Mouse (Mus musculus): Measurements from ENCODE around the gene Map2k5. TPM values are rescaled to one million over a fixed set of nuclear protein-coding genes. Genes with fewer than 3 reads are reported as not detected.

Map2k5 gene
- total RNA-seq, 2 experiments from 2014 or later, result 13.4 to 15.1 TPM

DNA sequence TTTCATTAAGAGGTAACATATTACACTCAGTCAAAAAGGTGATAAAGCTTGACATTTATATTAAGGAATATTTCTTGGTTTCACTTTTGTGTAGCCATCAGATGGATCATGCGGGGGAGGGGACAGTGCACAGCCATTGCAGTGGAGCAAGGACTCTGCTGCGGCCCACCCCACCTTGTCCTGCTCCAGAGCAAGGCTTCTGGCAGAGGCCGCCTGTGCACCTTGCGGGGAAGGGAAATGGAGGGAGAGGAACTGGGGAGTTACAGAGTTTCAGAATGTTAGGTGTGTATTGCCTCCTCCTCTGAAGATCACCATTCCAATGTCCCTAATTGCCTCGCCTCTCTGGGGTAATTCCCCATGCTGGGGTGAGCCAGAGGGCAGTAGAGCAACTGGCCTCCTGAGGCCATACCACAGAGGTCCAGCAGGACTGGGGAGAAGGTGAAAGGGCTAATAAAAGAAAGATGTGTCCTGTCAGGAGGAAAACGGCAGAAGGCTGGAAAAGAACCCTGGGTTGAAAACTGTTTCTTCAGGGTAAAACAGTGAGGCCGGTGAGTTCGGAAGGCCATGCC lies 181.5 kb downstream of the Map2k5 start:
- intact Hi-C loops (cut with DNase I), result no loop called here
- no peak for DNase-seq

DNA sequence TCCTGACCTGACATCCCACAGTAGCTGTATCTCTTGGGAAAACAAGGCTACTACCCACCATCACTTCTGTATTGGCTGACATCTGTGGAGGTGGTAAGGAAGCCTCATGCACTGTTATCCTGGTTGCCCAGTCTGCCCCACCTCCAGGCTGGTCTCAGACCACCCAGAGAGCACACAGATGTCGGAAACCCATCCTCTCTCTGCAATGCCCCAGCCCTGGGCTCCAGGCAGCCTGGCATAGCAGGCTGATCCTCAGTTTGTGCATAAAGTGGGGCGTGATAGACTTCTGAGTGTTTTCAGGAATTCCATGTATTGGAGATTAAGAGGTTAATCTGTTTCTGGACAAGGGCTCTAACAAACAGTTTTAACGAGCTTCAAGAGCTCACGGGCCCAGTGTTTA lies 182.2 kb downstream of the Map2k5 start:
- DNase-seq, result no peak
- intact Hi-C loops (cut with DNase I), result no loop called here

DNA sequence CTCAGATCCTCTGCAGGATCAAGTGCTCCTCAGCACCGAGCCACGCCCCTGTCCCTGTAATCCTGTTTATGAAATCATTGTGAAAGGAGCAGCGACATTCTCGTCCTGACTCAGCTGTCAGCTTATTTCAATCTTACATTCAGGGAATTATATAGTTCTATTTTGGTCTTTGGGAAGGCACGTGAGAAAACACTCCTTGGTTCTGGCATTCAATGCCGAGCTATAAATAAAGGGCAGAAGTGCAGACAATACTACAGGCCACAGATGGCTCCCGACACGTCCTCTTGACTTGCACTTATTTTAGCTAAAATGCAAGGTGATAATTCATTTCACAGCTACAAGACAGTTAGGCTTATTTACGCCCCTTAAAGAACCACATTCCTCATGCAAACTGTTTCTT lies 182.9 kb downstream of the Map2k5 start:
- intact Hi-C loops (cut with DNase I), result no loop called here
- DNase-seq, result no peak

DNA sequence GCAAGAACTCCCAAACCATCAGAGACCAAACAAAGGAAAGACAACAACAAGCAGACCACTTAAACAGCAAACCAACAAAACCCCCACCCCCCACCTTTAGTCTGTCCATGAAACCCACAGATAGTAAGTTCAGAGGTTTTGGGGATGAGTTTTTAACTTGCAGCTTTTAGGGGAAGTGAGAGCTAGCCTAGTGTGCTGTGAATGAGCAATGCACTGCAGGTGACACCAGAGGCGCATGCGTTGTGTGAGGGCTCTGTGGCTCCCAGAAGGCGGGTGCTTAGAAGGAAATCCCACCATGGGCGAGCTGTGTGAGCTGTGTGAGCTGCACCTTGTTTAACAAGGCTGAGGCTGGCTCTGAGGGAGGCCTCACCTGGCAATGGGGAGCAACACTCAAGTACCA lies 184.9 kb downstream of the Map2k5 start:
- DNase-seq, result no peak
- intact Hi-C loops (cut with DNase I), result no loop called here

DNA sequence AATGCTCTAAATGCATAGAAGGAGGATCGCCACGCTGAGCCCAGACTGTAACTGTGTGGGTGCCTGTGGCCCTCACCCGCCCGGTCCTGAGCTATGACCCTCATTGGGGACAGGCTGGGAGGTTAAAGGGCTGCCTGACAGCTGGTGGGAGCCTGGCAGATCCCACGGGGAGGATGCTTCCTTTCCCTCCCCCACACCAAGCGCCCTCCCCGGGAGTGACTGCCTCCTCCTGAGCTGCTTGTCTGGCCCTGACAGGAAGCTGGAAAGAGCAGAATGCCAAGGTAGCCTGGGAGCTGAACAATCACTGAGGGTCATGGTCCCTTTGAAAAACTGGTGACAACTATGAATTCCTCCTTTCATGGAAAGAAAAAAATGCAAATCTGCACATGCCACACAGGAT lies 190.4 kb downstream of the Map2k5 start:
- no peak for DNase-seq
- intact Hi-C loops (cut with DNase I), result no loop called here

DNA sequence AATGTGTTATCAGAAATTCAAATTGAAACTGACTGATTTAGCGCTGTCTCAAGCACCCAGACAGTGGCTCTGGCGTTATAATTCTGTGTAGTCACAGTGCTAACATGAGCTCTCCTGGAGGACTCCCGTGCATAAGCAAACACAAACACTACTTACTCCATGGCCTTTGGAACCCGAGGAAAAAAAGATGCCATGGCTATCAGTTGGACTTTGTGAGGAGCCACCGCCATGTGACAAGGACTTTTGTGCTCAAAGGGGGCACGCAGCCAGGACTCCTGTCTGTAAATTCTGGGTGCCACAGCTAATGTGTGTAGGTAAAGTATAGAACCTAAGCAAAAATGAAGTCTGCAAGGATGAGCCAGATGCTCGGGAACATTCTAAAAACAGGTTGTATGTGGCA lies 192.5 kb downstream of the Map2k5 start:
- intact Hi-C loops (cut with DNase I), result no loop called here
- DNase-seq, result no peak

DNA sequence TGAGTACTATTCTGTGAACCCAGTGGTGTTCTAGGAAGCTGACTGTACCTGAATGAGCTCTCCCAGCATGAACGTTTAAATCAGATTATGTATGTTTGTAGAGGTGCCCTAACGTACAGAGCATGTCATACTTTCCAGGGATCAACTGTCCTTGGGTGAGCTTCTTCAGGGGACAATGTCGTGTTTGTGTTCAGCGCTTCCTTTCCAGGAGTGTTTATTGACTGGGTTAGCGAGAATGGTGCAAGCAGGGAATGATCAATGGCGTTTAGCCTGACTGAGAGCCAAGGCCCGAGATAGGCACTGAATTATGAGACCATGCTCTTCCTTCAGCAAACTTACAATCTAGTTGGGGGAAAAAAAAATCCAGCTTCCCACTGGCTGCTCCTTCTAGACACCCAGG lies 193.8 kb downstream of the Map2k5 start:
- intact Hi-C loops (cut with DNase I), result no loop called here
- DNase-seq, result no peak

DNA sequence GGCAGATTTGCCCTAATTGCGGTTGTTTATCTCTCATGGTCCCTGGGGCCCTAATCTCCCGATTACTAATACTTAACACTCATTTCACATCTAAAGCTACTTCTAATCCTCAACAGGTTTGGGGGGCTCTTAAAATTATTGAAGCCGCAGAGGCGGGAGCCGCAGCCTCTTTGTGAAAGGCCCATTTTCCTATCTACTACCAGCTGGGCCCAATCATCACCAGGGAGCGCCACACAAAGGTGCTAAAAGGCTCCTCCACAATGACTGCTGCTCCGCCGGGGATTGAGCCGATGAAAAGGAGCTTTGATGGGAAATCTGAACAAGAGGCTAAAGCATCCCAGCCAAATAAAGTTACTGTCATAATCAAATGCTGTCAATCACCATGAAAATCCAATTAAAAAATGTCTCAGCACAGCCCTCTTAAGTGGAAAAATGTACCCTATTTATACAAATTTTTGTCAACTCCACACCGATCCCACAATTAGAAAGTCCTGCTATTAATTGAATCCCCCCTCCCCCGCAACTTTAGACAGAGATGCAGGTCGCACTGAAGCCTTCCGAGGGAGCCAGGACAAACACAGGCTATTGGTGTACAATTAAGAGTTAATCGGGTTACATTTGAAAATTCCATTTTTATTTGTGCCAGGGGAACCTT lies 195.3 kb downstream of the Map2k5 start:
- intact Hi-C loops (cut with DNase I), result no loop called here
- DNase-seq, result no peak

DNA sequence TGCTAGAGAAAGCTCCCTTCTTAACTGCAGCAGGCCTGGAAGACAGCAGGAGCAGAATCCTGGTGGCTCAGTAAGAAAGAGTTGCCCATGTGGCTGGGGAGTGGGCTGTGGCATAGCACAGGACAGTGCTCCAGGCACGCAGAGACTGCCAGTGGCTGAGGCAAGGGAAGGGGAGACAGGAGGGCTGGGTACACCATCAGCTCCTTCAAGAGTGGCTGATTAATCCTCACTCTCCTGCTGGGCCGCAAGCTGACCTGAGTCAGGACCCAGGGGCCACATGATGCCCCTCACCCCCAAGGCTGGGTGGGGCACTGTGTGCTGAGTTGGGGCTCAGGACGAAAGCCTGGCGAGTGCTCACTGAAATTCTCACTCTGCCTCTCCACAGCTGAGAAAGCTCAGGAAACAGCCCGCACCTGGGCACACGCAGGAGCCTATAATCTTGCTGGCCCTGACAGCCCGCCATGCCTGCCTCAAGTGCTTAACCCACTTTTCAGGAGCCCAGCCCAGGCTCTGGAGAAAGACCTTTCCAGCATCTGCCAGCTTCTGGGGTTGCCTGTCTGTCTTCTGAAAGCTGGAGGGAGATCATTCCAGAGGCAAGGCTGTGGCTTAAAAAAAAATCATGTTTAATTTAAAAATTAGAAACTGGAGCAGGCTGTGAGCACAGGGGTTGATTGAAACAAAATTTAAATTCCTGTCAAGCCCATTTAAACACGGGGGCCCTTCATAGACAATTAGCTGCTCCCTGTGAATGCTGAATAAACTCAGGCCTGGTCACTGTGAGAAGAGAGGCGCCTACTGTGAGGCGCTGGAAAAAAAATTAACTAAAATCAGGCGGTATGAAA lies 196.1 kb downstream of the Map2k5 start:
- DNase-seq, result no peak
- intact Hi-C loops (cut with DNase I), result no loop called here

DNA sequence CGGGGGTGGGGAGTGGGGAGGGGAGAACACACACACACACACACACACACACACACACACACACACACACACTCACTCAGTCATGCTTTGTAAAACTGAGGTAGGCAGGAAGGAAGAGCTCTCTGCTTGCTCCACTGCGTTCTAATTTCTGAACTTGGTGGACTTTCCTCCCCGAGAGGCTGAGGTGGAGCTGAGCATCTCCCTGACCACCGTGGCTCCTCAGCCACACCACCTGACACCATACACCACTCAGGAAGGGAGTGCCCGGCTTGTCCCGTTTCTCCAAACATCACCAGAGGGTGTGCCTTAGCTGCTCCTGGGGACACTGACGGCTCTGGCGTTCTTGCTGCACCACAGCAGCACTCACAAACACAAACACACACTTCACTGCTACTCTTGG lies 199.4 kb downstream of the Map2k5 start:
- DNase-seq, result no peak
- intact Hi-C loops (cut with DNase I), result no loop called here

DNA sequence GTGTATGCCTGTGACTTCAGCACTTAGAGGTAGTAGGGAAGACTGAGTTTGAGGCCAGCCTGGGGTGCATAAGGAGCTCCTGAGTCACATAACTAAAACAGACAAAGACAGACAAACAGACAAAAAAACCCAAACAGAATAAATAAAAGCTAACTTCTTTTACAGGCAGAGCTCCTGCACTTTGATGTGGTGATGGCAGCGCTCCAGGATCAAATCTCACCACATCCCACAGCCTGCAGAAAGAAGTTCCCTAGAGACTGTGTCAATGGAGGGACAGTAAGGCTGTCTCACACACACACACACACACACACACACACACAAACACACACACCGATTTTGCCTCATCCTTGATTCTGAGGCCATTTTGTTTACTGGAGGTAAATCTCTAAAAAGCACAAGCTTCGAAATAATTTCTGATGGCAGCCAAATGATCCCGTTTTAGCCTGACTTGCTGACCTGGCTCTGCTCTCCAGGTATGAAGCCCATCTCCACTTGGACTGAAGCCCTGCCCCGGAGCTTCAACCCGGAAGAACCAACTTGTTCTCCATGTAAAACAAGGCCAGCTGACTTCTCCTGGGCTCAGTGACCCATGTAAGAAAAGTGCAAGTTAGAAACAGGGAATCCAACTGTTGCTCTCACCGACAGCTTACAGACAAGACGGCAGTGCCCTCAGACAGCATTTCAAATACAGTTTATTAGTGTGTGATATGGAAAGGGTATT lies 203.5 kb downstream of the Map2k5 start:
- intact Hi-C loops (cut with DNase I), result no loop called here
- no peak for DNase-seq

DNA sequence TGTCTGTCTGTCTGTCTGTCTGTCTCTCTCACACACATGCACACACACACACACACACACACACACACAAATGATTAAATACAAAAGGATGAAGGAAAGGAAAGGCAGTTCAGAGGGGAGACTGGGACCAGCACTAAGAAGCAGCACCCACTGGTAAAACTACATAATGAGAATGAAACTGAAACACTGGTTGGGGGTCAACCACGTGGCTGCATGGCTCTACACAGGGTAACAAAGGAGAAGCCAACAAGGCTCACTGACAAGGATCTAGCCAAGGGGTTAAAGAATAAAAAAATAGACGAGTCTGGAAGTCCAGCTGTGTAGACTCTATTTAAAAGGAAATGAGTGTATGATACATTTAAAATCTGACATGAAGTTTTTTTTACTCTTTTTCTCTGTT lies 205.8 kb downstream of the Map2k5 start:
- intact Hi-C loops (cut with DNase I), result no loop called here
- no peak for DNase-seq

DNA sequence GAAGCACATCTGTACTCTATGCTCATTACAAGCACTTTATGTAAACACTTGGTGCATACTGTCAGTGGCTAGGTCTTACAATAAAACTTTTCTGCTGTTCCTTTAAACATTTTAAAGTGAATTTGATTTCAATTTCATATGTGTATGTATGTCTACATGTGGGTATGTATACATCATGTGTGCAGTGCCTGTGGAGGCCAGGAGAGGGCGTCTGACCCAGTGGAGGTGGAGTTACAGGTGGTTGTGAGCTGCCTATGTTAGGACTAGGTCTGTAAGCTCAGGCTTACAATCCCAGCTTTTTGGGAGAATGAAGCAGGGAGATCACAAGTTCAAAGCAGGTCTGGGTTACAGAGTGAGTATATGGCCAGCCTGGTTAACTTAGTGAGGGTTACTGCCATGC lies 208.6 kb downstream of the Map2k5 start:
- DNase-seq, result no peak
- intact Hi-C loops (cut with DNase I), result no loop called here

DNA sequence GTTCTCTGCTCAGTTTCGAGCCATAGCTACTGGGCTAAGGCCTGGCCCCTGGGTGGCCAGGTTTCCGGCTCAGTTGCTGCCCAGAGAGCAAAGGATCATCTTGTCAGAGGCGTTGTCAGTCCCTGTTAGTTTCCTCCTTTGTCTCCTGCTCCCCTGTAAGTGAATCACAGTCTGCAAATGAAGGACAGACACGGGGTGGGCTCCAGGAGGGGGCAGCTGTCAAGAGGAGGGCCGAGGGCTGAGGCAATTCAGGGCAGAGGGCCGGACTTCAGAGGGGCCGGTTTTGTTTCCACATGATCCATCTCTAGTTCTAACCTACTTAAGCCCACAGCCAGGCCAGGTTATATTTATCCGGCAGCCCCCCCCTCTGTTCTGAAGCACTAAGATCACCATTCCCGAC lies 212.6 kb downstream of the Map2k5 start:
- intact Hi-C loops (cut with DNase I), result no loop called here

DNA sequence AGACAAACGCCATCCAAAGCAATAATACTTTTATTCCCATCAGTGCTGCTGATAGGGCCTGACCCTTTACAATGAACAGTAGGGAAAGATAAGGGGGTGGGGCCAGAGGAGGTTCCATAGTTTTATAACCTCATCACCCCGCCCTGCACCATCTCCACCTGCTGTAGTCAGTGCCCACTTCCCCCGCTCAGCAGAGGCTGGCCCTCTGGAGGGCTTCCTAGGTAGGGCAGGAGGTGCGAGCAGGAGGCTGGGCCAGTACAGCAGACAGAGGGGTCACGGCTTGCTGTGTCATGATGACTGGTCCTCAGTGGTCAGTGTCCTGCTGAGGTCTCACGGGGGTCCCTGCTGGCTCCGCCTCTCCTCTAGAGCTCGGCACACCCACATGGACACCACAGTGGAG lies 213.9 kb downstream of the Map2k5 start:
- DNase-seq, result no peak
- intact Hi-C loops (cut with DNase I), result no loop called here

More for the DNA sequence above, 212.6 kb downstream of the Map2k5 start:
- no peak for DNase-seq

DNA sequence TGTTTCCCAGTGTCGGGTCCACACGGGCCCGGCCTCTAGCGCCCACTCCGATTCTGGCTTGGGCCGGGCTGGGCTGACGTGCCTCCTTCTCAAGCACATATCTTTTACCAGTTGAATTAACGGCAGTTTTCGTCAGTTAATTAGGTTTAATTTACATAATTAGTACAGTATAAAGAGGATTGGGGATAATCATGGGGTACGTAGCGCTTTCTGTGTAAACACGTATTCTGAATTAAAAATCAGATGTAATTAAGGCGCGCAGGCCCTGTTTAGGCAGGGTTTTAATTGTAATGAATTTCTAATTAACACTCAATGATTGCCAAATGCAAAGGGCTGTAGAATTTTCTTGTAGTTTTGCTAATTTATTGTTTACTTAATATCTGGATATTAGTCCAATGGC lies 225.8 kb downstream of the Map2k5 start:
- intact Hi-C loops (cut with DNase I), result no loop called here
- no peak for DNase-seq

DNA sequence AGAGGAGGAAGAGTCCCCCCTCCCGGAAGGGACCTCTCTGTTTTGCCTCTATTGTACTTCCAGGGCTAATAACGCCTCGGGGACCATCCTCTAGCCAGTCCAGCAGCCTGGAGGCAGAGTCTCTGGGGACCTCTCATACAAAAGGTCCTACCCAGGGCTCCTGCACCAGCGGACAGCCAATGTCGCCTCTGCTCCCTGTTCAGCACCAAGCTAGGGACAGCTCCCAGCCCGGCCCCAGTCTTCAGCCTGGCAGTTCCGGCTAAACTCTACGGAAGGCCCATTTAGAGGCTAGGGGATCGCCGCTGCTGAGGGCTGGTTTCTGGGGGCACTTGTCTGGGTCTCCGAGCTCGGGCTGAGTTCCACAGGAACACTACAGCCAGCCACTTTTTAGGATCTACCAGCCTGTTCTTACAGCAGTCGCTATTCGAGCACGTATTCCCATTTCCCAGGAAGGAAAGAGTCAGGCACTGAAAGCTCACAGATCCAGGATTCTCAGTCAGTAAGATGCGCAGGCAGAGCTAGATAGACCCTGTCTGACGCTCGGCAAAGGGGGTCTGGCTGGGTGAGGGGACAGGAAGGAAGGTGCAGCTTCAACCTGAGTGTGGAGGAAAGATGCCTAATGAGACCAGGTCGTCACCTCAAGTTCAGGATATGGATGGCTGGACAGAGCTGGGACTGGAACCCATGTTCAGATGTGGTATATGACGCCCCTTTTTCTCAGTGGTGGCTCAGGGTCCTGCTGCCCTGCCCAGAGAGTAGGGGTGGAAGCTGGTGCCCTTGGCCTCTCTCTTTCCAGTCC lies 226.4 kb downstream of the Map2k5 start:
- intact Hi-C loops (cut with DNase I), result no loop called here
- DNase-seq, result peak; percentile 40 to 42

DNA sequence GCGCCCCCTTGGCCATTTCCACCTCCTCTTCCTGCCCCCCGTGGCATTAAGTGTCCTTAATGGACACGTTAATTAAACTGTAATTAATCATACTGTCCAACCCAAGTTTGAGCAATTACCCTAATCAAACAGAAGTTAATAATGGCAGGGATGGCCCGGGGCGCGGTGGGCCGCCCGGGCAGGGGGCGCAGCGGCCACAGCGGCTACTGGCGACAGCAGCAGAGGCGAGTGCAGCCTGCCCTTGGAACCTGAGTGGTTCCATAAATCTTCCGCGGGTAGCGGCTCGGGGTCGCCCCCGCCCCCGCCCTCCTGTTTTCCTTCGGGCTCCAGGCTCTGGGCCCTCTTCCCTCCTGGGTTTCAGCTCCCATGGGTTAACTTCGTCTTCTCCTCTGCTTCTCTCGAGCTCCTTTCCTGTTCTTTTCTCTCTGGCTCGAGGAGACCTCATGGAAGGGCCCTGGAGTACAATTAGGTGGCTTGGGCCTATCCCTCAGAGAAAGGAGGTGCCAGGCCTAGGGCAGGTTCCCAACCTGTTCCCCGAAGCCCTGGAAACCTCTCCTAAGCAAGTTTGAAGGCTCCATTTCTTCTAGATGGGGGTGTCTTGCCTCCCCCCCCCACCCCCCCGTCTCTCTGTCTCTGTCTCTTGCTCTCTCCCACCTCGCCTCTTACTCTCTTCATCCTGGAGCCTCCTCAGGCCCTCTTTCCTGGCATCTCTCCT lies 227.5 kb downstream of the Map2k5 start:
- DNase-seq, result no peak
- intact Hi-C loops (cut with DNase I), result no loop called here

DNA sequence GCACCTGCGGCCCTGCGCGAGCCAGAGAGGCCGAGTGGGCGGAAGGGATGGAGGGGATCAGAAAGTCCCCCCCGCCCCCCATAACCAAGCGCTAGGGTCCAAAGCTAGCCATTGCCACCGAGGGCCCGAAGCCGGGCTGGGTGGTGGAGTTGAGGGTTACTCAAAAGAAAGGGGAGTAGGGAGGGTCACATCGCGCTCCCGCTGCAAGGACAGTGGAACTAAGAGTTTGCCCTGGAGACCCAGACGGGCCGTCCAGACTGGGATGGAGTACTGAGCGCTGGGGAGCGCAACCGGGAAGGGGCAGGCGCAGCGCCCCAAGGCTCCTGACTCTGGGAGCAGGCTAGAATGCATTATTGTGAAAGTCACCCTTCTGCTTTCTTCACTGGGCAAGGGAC lies 228.3 kb downstream of the Map2k5 start:
- DNase-seq, result no peak
- intact Hi-C loops (cut with DNase I), result no loop called here

All from gastrocnemius, postnatal 36 days (tissue).